8 mouse cellular contexts compared by ENCODE assay signal in genomic region chr5:149007295-149007646, GRCm38 (mm10). TPM values are rescaled to one million over a fixed set of nuclear protein-coding genes. Genes with fewer than 3 reads are reported as not detected.
DNase-seq lines count a peak whose midpoint lies in the region; ATAC-seq and TF ChIP-seq lines count a peak whose summit lies in the region.
"Had no signal": no experiment of that assay in that cellular context is flagged by ENCODE, and none has a peak within 500 bp of the region (broad histone marks: within the 10 kb centered on the region; RNA-seq: fewer than 3 reads in every experiment).

No protein-coding gene starts in this region.

- H3K9ac ChIP-seq in heart, embryonic 13.5 days: peak overlapping the region; percentile 74
- no peak overlapping the region for H3K9ac ChIP-seq in liver, embryonic 12.5 days
- H3K9ac ChIP-seq in stomach, postnatal 0 days (ENCODE audit: low read length): peak overlapping the region; percentile 56

- no peak for TF ChIP-seq EP300 in stomach, postnatal 0 days (optimal IDR thresholded peaks at IDR 0.05)

- no peak for DNase-seq in testis, postnatal 10 days (ENCODE audit: low spot score)
- no peak for DNase-seq in stomach, postnatal 0 days (ENCODE audit: low spot score)
- no peak for DNase-seq in retina, embryonic 14.5 days (ENCODE audit: low spot score)
- DNase-seq in frontal cortex, postnatal 14 days (ENCODE audit: low spot score in 2 of 2): no peak

- no peak for TF ChIP-seq CTCF in testis, adult 2 months (IDR thresholded peaks at IDR 0.05; ENCODE audit: control insufficient read depth, insufficient read depth, insufficient replicate concordance, low read depth, low read length)
- no peak for TF ChIP-seq CTCF in stomach, postnatal 0 days (IDR thresholded peaks at IDR 0.05; ENCODE audit: low read depth)

- no peak overlapping the region for H3K4me3 ChIP-seq in testis, adult 2 months (ENCODE audit: control insufficient read depth, low read depth, low read length)
- H3K4me3 ChIP-seq in heart, embryonic 13.5 days: peak overlapping the region; percentile 41
- H3K4me3 ChIP-seq in liver, embryonic 12.5 days: no peak overlapping the region
- peak overlapping the region; percentile 12 for H3K4me3 ChIP-seq in stomach, postnatal 0 days (ENCODE audit: low read depth, low read length)
- H3K4me3 ChIP-seq: erythroblast, embryonic 14.5 days had no signal

- H3K9me3 ChIP-seq in heart, embryonic 13.5 days: 0 out of 2 replicates have a peak, but pooled peaks cover under 1% of the 10 kb centered on the region
- no peaks in the 10 kb centered on the region for H3K9me3 ChIP-seq in liver, embryonic 12.5 days (replicated peaks)
- no peaks in the 10 kb centered on the region for H3K9me3 ChIP-seq in stomach, postnatal 0 days (ENCODE audit: control insufficient read depth, low read length)

- no peaks in the 10 kb centered on the region for H3K36me3 ChIP-seq in testis, adult 2 months (ENCODE audit: control insufficient read depth, insufficient read depth, low read length)
- H3K36me3 ChIP-seq in heart, embryonic 13.5 days: no peaks in the 10 kb centered on the region
- no peaks in the 10 kb centered on the region for H3K36me3 ChIP-seq in liver, embryonic 12.5 days
- no peaks in the 10 kb centered on the region for H3K36me3 ChIP-seq in stomach, postnatal 0 days (ENCODE audit: control insufficient read depth, insufficient read depth, low read length)

- peaks cover 2% of the 10 kb centered on the region for H3K4me1 ChIP-seq in testis, adult 2 months (ENCODE audit: control insufficient read depth, insufficient read depth, low read length)
- peaks cover 36% of the 10 kb centered on the region for H3K4me1 ChIP-seq in heart, embryonic 13.5 days
- H3K4me1 ChIP-seq in liver, embryonic 12.5 days: peaks cover 30% of the 10 kb centered on the region
- 0 out of 2 replicates have a peak, but pooled peaks cover 5% of the 10 kb centered on the region for H3K4me1 ChIP-seq in stomach, postnatal 0 days (replicated peaks; ENCODE audit: control insufficient read depth, insufficient read depth)

- H3K27me3 ChIP-seq in testis, adult 2 months (ENCODE audit: control insufficient read depth, insufficient read depth, low read length): no peaks in the 10 kb centered on the region
- H3K27me3 ChIP-seq in heart, embryonic 13.5 days (replicated peaks): no peaks in the 10 kb centered on the region
- H3K27me3 ChIP-seq in liver, embryonic 12.5 days (replicated peaks): no peaks in the 10 kb centered on the region
- no peaks in the 10 kb centered on the region for H3K27me3 ChIP-seq in stomach, postnatal 0 days (ENCODE audit: control insufficient read depth, insufficient read depth, low read length)

- ATAC-seq in heart, embryonic 13.5 days (ENCODE audit: extremely low read depth, insufficient number of reproducible peaks, low FRiP score, low TSS enrichment): no peak
- ATAC-seq in liver, embryonic 12.5 days: no peak
- ATAC-seq in stomach, postnatal 0 days (ENCODE audit: low FRiP score, low TSS enrichment): peak; percentile 22; the same call in 1 of the 2 replicates

- H3K27ac ChIP-seq in testis, adult 2 months (ENCODE audit: control insufficient read depth, insufficient read depth, low read depth, low read length): peak overlapping the region; percentile 62
- H3K27ac ChIP-seq in heart, embryonic 13.5 days (replicated peaks): peak overlapping the region; percentile 81
- H3K27ac ChIP-seq in liver, embryonic 12.5 days: no peak overlapping the region
- H3K27ac ChIP-seq in stomach, postnatal 0 days (replicated peaks): peak overlapping the region; percentile 89

- H3K4me2 ChIP-seq in heart, embryonic 13.5 days: peak overlapping the region; percentile 77
- peak overlapping the region; percentile 55 for H3K4me2 ChIP-seq in liver, embryonic 12.5 days
- H3K4me2 ChIP-seq in stomach, postnatal 0 days (replicated peaks; ENCODE audit: low read depth): peak overlapping the region; percentile 46

- TF ChIP-seq POLR2A in testis, adult 2 months (IDR thresholded peaks at IDR 0.05; ENCODE audit: control insufficient read depth, low read depth, low read length): no peak

- WGBS in heart, embryonic 13.5 days: 45% methylated on average over 5 of the region's 5 CpGs
- WGBS in liver, embryonic 12.5 days (ENCODE audit: insufficient replicate concordance): 55% methylated on average over 5 of the region's 5 CpGs
- WGBS in stomach, postnatal 0 days: 30% methylated on average over 5 of the region's 5 CpGs

RNA-seq across cellular contexts. Expression of gene Gm42791, which starts 12.3 kb away (rescaled TPM):
- not detected in 2 replicates for polyA plus RNA-seq in testis, adult 2 months (2012; rRNA removed)
- 1.7 and 2.3 TPM in 2 replicates for polyA plus RNA-seq in heart, embryonic 13.5 days (2015; fragmentation: Nextera tagmentation; extraction: Ambion mirVana)
- 0.51 and 1.7 TPM in 2 replicates for polyA plus RNA-seq in liver, embryonic 12.5 days (2016; fragmentation: Nextera tagmentation; extraction: Ambion mirVana)
- 0.99 TPM in 1 of 2 replicates, not detected in the other for polyA plus RNA-seq in stomach, postnatal 0 days (2015; fragmentation: Nextera tagmentation; extraction: Ambion mirVana)

Comparison
In these comparisons a context has a peak if more than half of its experiments do, and no peak if none do; other contexts are left out.
1. H3K4me3 ChIP-seq: peak in heart, embryonic 13.5 days (single experiment) and stomach, postnatal 0 days (single experiment); none in testis, adult 2 months (single experiment) and liver, embryonic 12.5 days (single experiment).
2. Peak in every context shown above with its lines, with median percentiles within 50 percentile points of each other: H3K4me2 ChIP-seq.